Mouse (Mus musculus) olfactory bulb, adult 2 months (tissue): Measurements from ENCODE around the gene B2m.

Source experiments
- CTCF ChIP-seq: fragments of 200-500 bp; IDR thresholded peaks from 2 replicates; pipeline ENCODE4 v1.5.1; 2012; ENCODE audit warnings: low read depth, mild to moderate bottlenecking, low read length, moderate library complexity; ENCODE audit not compliant: insufficient read depth
- POLR2A ChIP-seq: fragments of 200-500 bp; IDR thresholded peaks from 2 replicates; pipeline ENCODE4 v1.6.1; 2012; ENCODE audit warnings: mild to moderate bottlenecking, low read depth, low read length, moderate library complexity; ENCODE audit not compliant: insufficient read depth

GRCm38 (mm10) chr2:122156051-122156700 is 8.7 kb downstream of the B2m start:
- TF ChIP-seq POLR2A (no peak), CTCF (no peak)
